Mouse (Mus musculus) hindbrain, embryonic 10.5 days (tissue): Measurements from ENCODE around the gene Stag2. TPM values are rescaled to one million over a fixed set of nuclear protein-coding genes. Genes with fewer than 3 reads are reported as not detected.

Source experiments
- DNase-seq: peaks from one replicate; pipeline ENCODE4 v3.0.0-alpha.2; 2017; ENCODE audit warnings: low spot score
- H3K27ac ChIP-seq: fragments of 300-500 bp; sonication (generic); 2 replicates; pipeline ENCODE4 v1.5.1; 2016; ENCODE audit warnings: mild to moderate bottlenecking, moderate library complexity
- H3K27me3 ChIP-seq: fragments of 300-500 bp; sonication (generic); 2 replicates; pipeline ENCODE4 v1.6.1; 2016; ENCODE audit warnings: mild to moderate bottlenecking; ENCODE audit not compliant: poor library complexity, insufficient read depth, severe bottlenecking
- H3K36me3 ChIP-seq: fragments of 300-500 bp; sonication (generic); 2 replicates; pipeline ENCODE4 v1.6.1; 2016; ENCODE audit warnings: mild to moderate bottlenecking, moderate library complexity
- H3K4me1 ChIP-seq: fragments of 300-500 bp; sonication (generic); replicated peaks from 2 replicates; pipeline ENCODE4 v1.6.1; 2016; ENCODE audit warnings: mild to moderate bottlenecking
- H3K4me3 ChIP-seq: fragments of 300-500 bp; sonication (generic); 2 replicates; pipeline ENCODE4 v1.5.1; 2016; ENCODE audit warnings: mild to moderate bottlenecking, moderate library complexity
- H3K9me3 ChIP-seq: fragments of 300-500 bp; sonication (generic); 2 replicates; pipeline ENCODE4 v1.6.1; 2016; ENCODE audit warnings: mild to moderate bottlenecking, moderate library complexity
- WGBS: fragments of 180-500 bp; shearing (Covaris S2); methylation state at CpG from one replicate; pipeline ENCODE4 v1.1.7; 2016; 5-methylcytosine and 5-hydroxymethylcytosine counted together
- polyA plus RNA-seq: library from polyadenylated mRNA; unstranded; fragments of >200 nt; fragmentation: Nextera tagmentation; extraction: Ambion mirVana; gene quantifications from 2 replicates; pipeline ENCODE4 v1.2.1, GENCODE M21; 2016

The Stag2 gene
- polyA plus RNA-seq, 1 experiment from 2014 or later, result 32.7 TPM

DNA sequence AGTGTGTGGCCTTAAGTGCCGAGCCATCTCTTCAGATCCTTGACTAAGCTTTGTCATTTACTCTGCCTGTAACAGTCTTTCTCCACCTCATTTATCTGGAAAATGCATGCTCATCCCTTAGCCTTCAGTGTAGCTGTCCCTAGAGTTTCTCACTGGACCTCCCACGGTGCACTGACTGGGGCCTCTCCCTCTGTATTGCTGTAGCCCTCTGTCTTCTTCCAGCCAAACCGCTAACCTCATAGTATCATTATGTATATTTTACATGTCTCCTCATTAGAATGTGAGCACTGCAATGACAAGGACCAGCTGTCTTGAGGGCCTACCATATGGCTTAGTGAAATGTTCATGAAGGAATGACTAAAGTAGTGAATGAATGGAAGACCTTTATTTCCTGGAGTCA lies 166.1 kb downstream of the Stag2 start:
- DNase-seq, result no peak
- 80% methylated on average over 3 of the region's 3 CpGs for WGBS
- Histone ChIP-seq H3K36me3 (no peaks in the 10 kb centered on the region), H3K9me3 (no peaks in the 10 kb centered on the region), H3K27ac (no peak overlapping the region), H3K27me3 (no peaks in the 10 kb centered on the region), H3K4me3 (no peak overlapping the region), H3K4me1 (peaks cover 4% of the 10 kb centered on the region; the same call in 1 of the 2 replicates)

DNA sequence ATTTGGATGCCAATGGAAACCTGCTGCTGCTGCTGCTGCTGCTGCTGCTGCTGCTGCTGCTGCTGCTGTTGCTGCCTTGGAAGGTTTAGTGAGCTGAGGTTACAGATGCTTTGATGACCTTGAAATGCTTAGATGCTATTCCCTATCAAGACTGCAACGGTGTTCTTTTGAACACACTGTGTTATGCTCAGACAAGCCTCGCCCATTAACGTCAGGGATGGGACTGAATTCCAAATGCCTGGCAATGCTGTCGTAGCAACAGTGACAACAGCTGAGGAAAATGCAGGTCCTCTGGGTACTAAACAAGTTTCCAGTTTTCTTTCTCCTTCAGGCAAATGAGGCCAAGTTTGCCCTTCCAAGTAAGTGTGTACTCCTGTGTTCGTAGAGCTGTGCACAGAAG lies 171.3 kb downstream of the Stag2 start:
- H3K4me1 ChIP-seq, result peaks cover 8% of the 10 kb centered on the region; the same call in 1 of the 2 replicates
- peak; percentile 3 for DNase-seq
- H3K27ac ChIP-seq, result no peak overlapping the region
- H3K36me3 ChIP-seq, result no peaks in the 10 kb centered on the region
- peaks cover 9% of the 10 kb centered on the region for H3K27me3 ChIP-seq
- H3K9me3 ChIP-seq, result no peaks in the 10 kb centered on the region
- H3K4me3 ChIP-seq, result no peak overlapping the region
- WGBS, result 57% methylated on average over 5 of the region's 5 CpGs

DNA sequence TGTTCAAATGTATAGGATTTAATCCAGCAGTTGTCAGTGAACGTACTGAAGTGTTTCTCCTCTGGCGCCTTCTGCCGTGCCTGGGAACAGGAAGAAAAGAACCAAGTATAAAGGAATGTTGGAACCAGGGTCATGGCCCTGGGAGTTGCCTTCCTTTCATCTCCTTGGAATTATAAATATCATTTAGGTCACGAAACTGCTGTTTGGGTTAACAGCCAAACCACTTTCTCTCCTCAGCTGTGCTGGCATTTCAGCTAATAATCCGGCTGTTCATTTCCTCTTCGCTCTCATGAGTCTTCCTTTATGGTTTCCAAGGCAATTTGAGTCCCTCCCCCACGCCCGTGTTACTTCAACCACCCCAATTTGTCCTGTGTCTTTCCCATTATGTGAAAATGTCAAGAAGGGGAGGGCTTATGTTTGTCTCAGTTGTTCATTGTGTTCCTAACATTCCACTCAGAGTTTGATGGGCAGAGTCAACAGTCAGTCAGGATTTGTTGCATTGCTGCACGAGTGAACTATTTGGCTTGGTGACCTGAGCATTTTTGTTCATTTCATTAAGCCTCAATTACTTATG lies 172.2 kb downstream of the Stag2 start:
- Histone ChIP-seq H3K4me3 (no peak overlapping the region), H3K27me3 (peaks cover 9% of the 10 kb centered on the region), H3K4me1 (peaks cover 8% of the 10 kb centered on the region; the same call in 1 of the 2 replicates), H3K36me3 (no peaks in the 10 kb centered on the region), H3K9me3 (no peaks in the 10 kb centered on the region), H3K27ac (no peak overlapping the region)
- DNase-seq, result peak; percentile 20
- 22% methylated on average over 9 of the region's 9 CpGs for WGBS

DNA sequence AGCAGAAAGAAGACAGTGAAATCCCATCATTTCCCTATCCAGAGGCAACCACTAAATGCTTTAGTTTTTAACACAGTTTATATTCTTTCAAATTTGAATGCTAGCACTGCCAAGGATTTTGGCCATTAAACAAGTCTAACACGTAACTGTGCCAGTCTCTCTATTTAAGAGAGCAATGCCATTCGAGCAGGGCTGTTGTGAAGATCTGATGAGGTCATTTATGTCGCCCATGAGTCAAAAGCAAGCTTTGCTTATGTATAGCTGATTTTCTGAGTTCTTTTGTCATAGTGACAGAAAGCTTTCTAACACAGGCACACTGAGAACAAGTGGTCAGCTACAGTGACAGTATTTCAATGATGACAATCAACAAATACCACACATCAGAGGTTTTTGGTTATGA lies 175.7 kb downstream of the Stag2 start:
- no peak for DNase-seq
- H3K4me1 ChIP-seq, result peaks cover 8% of the 10 kb centered on the region; the same call in 1 of the 2 replicates
- peaks cover 9% of the 10 kb centered on the region for H3K27me3 ChIP-seq
- WGBS, result 63% methylated on average over 3 of the region's 3 CpGs
- H3K27ac ChIP-seq, result no peak overlapping the region
- no peaks in the 10 kb centered on the region for H3K36me3 ChIP-seq
- H3K4me3 ChIP-seq, result no peak overlapping the region
- H3K9me3 ChIP-seq, result no peaks in the 10 kb centered on the region

Other genes starting within 250 kb of the Stag2 start
- 65.3 and 78.3 TPM in 2 replicates for gene Thoc2, start 228.6 kb upstream of the Stag2 start, polyA plus RNA-seq
- 9.3 and 9.6 TPM in 2 replicates for gene Xiap, start 89.6 kb upstream of the Stag2 start, polyA plus RNA-seq